Mouse (Mus musculus) midbrain, embryonic 14.5 days (tissue): ENCODE measurements around the gene Nadk2. TPM values are rescaled to one million over a fixed set of nuclear protein-coding genes. Genes with fewer than 3 reads are reported as not detected.
A peak's percentile ranks its signal among the peaks of the same experiment; 100 is the strongest.

Experiments
- ATAC-seq: fragments of 200-750 bp; cut with Nextera tagmentation; 2 replicates; pipeline ENCODE4 v1.8.0; 2017; ENCODE audit warnings: moderate number of reproducible peaks, moderate library complexity; ENCODE audit not compliant: low FRiP score, low TSS enrichment
- DNase-seq: peaks from one replicate; pipeline ENCODE4 v3.0.0-alpha.2; 2015
- H3K27ac ChIP-seq: fragments of 300-500 bp; sonication (generic); replicated peaks from 2 replicates; pipeline ENCODE4 v1.5.1; 2014; ENCODE audit warnings: mild to moderate bottlenecking, low read depth, low read length, moderate library complexity
- H3K27me3 ChIP-seq: fragments of 300-500 bp; sonication (generic); 2 replicates; pipeline ENCODE4 v1.6.1; 2014; ENCODE audit warnings: low read length, control low read depth, mixed read lengths; ENCODE audit not compliant: control insufficient read depth, insufficient read depth
- H3K36me3 ChIP-seq: fragments of 300-500 bp; sonication (generic); 2 replicates; pipeline ENCODE4 v1.6.1; 2014; ENCODE audit warnings: low read length, control low read depth; ENCODE audit not compliant: control insufficient read depth, insufficient read depth
- H3K4me1 ChIP-seq: fragments of 300-500 bp; sonication (generic); 2 replicates; pipeline ENCODE4 v1.6.1; 2014; ENCODE audit warnings: mild to moderate bottlenecking, antibody characterized with exemption, low read length, control low read depth; ENCODE audit not compliant: control insufficient read depth, insufficient read depth
- H3K4me2 ChIP-seq: fragments of 300-500 bp; sonication (generic); 2 replicates; pipeline ENCODE4 v1.6.1; 2014; ENCODE audit warnings: mild to moderate bottlenecking, low read length, moderate library complexity
- H3K4me3 ChIP-seq: fragments of 300-500 bp; sonication (generic); replicated peaks from 2 replicates; pipeline ENCODE4 v1.5.1; 2014; ENCODE audit warnings: low read depth, low read length
- H3K9ac ChIP-seq: fragments of 300-500 bp; sonication (generic); replicated peaks from 2 replicates; pipeline ENCODE4 v1.6.1; 2014; ENCODE audit warnings: mild to moderate bottlenecking, low read length, moderate library complexity
- H3K9me3 ChIP-seq: fragments of 300-500 bp; sonication (generic); 2 replicates; pipeline ENCODE4 v1.6.1; 2016; ENCODE audit warnings: low read length, control low read depth, mixed read lengths; ENCODE audit not compliant: control insufficient read depth
- WGBS: fragments of 180-500 bp; shearing (Covaris S2); extraction: QIAGEN DNeasy Blood & Tissue Kit; methylation state at CpG from one replicate; pipeline ENCODE4 v1.1.7; 2014; 5-methylcytosine and 5-hydroxymethylcytosine counted together
- polyA plus RNA-seq: library from polyadenylated mRNA; unstranded; fragments of >200 nt; fragmentation: Nextera tagmentation; extraction: Ambion mirVana; gene quantifications from 2 replicates; pipeline ENCODE4 v1.2.1, GENCODE M21; 2014

Gene Nadk2
- polyA plus RNA-seq, result 30.0 and 36.0 TPM in 2 replicates

DNA sequence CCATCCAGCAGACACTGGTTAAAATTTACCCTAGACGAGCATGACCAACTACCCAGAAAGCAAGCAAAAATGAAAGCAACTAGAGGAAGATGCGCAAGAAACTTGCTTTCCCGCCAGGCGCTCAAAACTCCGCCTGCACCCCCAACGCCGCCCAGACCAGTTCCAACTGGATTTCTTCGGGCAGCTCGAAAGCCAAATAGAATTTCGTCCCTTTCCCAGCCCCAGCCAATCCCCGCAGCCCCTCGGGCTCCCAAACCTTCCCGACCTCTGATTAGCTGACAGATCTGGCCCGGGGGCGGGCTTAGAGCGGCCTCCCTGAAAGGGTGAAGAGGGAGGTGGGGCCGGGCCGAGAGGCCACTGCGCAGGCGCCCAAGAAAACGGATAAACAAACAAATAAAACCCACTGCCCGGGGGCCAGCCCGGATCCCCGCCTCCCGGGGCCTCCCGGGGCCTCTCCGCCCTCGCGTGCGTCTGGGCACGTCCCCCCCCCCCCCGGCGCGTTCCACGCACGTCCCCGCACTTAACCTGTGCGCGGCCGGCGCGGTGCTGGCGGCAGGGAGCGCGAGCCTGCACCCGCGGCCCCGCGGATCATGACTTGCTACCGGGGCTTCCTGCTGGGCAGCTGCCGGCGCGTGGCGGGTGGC lies at the start of gene Nadk2:
TSS of gene Nadk2 (plus strand) at position 349 of the 644 bp plus-strand sequence.
- DNase-seq (peak; percentile 99), ATAC-seq (peak; percentile 99)
- H3K36me3 ChIP-seq, result no peaks in the 10 kb centered on the region
- peak within 1 kb of the TSS; percentile 76 for H3K4me2 ChIP-seq
- peak within 1 kb of the TSS; percentile 89 for H3K9ac ChIP-seq
- no peaks in the 10 kb centered on the region for H3K27me3 ChIP-seq
- no peaks in the 10 kb centered on the region for H3K9me3 ChIP-seq
- WGBS, result under 1% methylated on average over 53 of the region's 54 CpGs
- peaks cover 20% of the 10 kb centered on the region for H3K4me1 ChIP-seq
- H3K4me3 ChIP-seq, result peak within 1 kb of the TSS; percentile 92
- H3K27ac ChIP-seq, result peak within 1 kb of the TSS; percentile 90

GRCm38 (mm10) chr15:9055704-9056103 lies 15.4 kb upstream of the Nadk2 start:
- no peaks in the 10 kb centered on the region for H3K36me3 ChIP-seq
- no peak overlapping the region for H3K4me2 ChIP-seq
- no peaks in the 10 kb centered on the region for H3K27me3 ChIP-seq
- H3K9me3 ChIP-seq, result no peaks in the 10 kb centered on the region
- H3K27ac ChIP-seq, result no peak overlapping the region
- H3K4me1 ChIP-seq, result no peaks in the 10 kb centered on the region
- ATAC-seq (no peak), DNase-seq (no peak)
- no peak overlapping the region for H3K4me3 ChIP-seq
- no peak overlapping the region for H3K9ac ChIP-seq

- WGBS, result 89% methylated on average over 2 of the region's 2 CpGs
- Histone ChIP-seq H3K4me2 (no peak overlapping the region), H3K9ac (no peak overlapping the region), H3K4me3 (no peak overlapping the region), H3K27ac (no peak overlapping the region), H3K36me3 (no peaks in the 10 kb centered on the region), H3K9me3 (no peaks in the 10 kb centered on the region), H3K4me1 (peaks cover 6% of the 10 kb centered on the region), H3K27me3 (no peaks in the 10 kb centered on the region)
- no peak for DNase-seq
- ATAC-seq, result no peak
Observed at GRCm38 (mm10) chr15:9059856-9060255, 11.2 kb upstream of the Nadk2 start.

DNA sequence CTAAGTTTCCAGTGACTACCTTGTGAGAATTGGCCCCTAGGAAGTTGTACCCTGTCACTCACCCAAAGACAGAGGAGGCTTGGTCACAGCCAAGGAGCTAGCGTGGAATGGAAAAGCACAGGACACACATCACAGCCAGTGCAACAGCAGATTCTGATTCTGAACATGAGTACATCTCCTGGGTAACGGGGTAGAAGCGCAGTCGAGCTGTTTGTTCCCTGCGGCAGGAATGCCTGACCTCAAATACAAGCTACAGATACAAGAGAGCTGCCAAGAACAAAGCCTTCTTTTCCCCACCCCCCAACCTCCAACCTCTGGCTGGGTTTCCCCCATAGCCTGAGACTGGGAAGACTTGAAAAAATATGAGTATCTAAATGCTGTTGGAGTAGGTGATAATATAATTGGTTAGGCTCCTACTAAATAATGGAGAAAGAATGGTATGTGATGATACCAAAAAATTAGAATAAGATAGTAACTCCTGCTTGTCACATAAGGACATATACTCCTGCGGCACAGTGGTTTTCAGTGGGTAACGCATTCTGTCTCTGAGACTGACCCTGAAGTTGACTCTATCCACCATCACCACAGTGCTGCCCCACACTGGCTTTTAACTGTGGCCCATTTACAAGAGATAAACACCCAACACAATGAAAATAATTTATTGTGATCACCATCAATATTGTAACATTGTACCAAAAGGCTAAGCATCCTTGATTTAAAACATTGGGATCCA lies 9.7 kb upstream of the Nadk2 start:
- peak; percentile 70 for DNase-seq
- Histone ChIP-seq H3K27ac (0 out of 2 replicates have a peak overlapping the region, but pooled peaks have one; percentile 6), H3K4me1 (peaks cover 6% of the 10 kb centered on the region)

DNA sequence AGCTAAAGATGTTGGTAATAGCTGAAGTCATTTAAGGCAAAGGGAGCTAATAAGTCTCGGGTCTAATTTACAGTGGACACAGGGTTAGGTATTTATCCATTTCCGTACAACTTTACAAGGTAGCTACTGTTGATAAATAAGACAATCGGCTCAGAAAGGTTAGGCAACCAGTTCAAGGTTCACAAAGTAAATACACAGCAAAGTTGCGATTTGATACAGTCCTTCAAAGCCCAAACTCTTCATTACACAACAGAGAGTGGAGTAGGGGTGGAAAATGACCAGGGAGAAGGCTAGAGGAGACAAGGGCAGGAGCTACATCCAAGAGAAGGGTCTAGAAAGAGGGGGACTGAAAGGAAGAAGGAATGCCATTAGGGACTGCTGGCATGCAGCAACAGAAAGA lies 2.2 kb upstream of the Nadk2 start:
- WGBS, result 89% methylated on average over 4 of the region's 4 CpGs

More for the DNA sequence above, 9.7 kb upstream of the Nadk2 start:
- no peak overlapping the region for H3K4me3 ChIP-seq
- WGBS, result 38% methylated on average over 7 of the region's 7 CpGs
- no peaks in the 10 kb centered on the region for H3K36me3 ChIP-seq
- H3K9me3 ChIP-seq, result no peaks in the 10 kb centered on the region
- peak; percentile 67 for ATAC-seq
- H3K9ac ChIP-seq, result no peak overlapping the region
- no peaks in the 10 kb centered on the region for H3K27me3 ChIP-seq
- no peak overlapping the region for H3K4me2 ChIP-seq

DNA sequence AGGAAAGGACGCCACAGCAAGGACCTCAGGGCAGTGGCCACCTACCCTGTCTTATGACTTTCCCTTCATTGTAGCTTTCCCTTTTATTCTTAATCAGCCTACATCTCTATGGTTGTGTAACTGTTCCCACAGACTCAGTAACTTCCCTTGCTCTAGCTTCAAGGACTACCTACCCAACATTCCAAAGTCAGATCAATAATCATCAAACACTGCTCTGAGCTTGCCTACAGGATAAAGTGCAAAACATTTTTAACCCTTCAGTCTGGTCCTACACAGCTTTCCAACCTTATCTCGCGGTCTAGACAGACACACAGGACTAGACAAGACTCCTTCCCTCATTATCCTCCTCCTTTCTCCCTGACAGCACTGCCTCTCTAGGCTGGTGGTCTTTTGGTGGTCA lies 707 bp upstream of the Nadk2 start:
- Histone ChIP-seq H3K9me3 (no peaks in the 10 kb centered on the region), H3K4me3 (peak overlapping the region; percentile 92), H3K4me2 (peak overlapping the region; percentile 76), H3K27ac (peak overlapping the region; percentile 52; the same call in 1 of the 2 replicates), H3K9ac (peak overlapping the region; percentile 89), H3K36me3 (no peaks in the 10 kb centered on the region), H3K4me1 (peaks cover 20% of the 10 kb centered on the region), H3K27me3 (no peaks in the 10 kb centered on the region)
- no peak; the same call in 1 of the 2 replicates for ATAC-seq
- DNase-seq, result no peak
- WGBS, result 4% methylated on average over 3 of the region's 3 CpGs

More for the DNA sequence above, 2.2 kb upstream of the Nadk2 start:
- no peak for ATAC-seq
- H3K4me3 ChIP-seq, result no peak overlapping the region
- no peaks in the 10 kb centered on the region for H3K36me3 ChIP-seq
- peaks cover 20% of the 10 kb centered on the region for H3K4me1 ChIP-seq
- no peak for DNase-seq
- no peak overlapping the region for H3K9ac ChIP-seq
- H3K27ac ChIP-seq, result no peak overlapping the region
- H3K9me3 ChIP-seq, result no peaks in the 10 kb centered on the region
- no peak overlapping the region for H3K4me2 ChIP-seq
- H3K27me3 ChIP-seq, result no peaks in the 10 kb centered on the region

GRCm38 (mm10) chr15:9071556-9072544 lies 790 bp downstream of the Nadk2 start:
- Histone ChIP-seq H3K27ac (peak overlapping the region; percentile 90), H3K9me3 (no peaks in the 10 kb centered on the region), H3K36me3 (no peaks in the 10 kb centered on the region), H3K4me3 (peak overlapping the region; percentile 92), H3K27me3 (no peaks in the 10 kb centered on the region), H3K4me1 (peaks cover 20% of the 10 kb centered on the region), H3K4me2 (peak overlapping the region; percentile 76), H3K9ac (peak overlapping the region; percentile 89)
- ATAC-seq, result peak; percentile 54
- under 1% methylated on average over 66 of the region's 66 CpGs for WGBS
- peak; percentile 68 for DNase-seq

DNA sequence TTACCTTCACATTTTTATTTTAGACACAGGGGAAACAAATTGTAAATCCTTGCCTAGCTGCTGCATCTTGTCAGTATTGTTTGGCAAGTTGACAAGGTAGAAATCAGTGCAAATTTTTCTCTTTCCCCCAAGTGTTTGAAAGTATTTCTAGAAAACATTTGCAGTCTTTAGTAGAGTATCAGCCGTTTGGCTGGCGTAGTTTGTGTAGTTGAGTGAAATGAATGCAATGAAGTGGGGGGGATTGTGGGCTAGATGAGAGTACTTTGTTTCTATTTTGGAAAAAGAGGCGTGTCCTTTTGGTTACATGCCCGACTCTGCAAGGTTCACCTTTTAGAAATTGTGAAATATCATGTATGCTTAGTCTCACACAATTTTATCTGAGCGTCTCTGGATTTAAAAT lies 1.6 kb downstream of the Nadk2 start:
- peak overlapping the region; percentile 76 for H3K4me2 ChIP-seq
- peak; percentile 30 for DNase-seq
- H3K27ac ChIP-seq, result no peak overlapping the region
- ATAC-seq, result no peak
- 45% methylated on average over 5 of the region's 5 CpGs for WGBS
- H3K4me1 ChIP-seq, result peaks cover 23% of the 10 kb centered on the region
- H3K9ac ChIP-seq, result peak overlapping the region; percentile 89; the same call in 1 of the 2 replicates
- peak overlapping the region; percentile 92 for H3K4me3 ChIP-seq
- no peaks in the 10 kb centered on the region for H3K36me3 ChIP-seq
- H3K9me3 ChIP-seq, result no peaks in the 10 kb centered on the region
- no peaks in the 10 kb centered on the region for H3K27me3 ChIP-seq
